Mouse (Mus musculus): ENCODE data around the gene Sorcs2.
A peak's percentile ranks its signal among the peaks of the same experiment; 100 is the strongest.
"Not testable (repeated sequence)": the region's sequence is repeated elsewhere in the genome, so short reads cannot be mapped to it uniquely, and the experiment has no call there.

The Sorcs2 gene

GRCm38 (mm10) chr5:36397837-36398282 is at the start of gene Sorcs2:
Gene Sorcs2 (minus strand): TSS chr5:36398139.
- peak; percentile 88 for DNase-seq

- DNase-seq = no peak
These were observed 48.4 kb upstream of the Sorcs2 start for GRCm38 (mm10) chr5:36446166-36446890.

- no peak for DNase-seq
These were observed 47.1 kb upstream of the Sorcs2 start for GRCm38 (mm10) chr5:36445028-36445427.

GRCm38 (mm10) chr5:36444611-36445010 is 46.7 kb upstream of the Sorcs2 start:
- no peak for DNase-seq

- no peak for DNase-seq
These were observed 42.8 kb upstream of the Sorcs2 start for GRCm38 (mm10) chr5:36440741-36441140.

GRCm38 (mm10) chr5:36436858-36437257 is 38.9 kb upstream of the Sorcs2 start:
- no peak for DNase-seq

GRCm38 (mm10) chr5:36434398-36434967 is 36.5 kb upstream of the Sorcs2 start:
- DNase-seq = no peak

GRCm38 (mm10) chr5:36431711-36432110 is 33.8 kb upstream of the Sorcs2 start:
- DNase-seq = no peak

- no peak for DNase-seq
These were observed 31.6 kb upstream of the Sorcs2 start for GRCm38 (mm10) chr5:36429551-36429950.

- DNase-seq = no peak
These were observed 29.9 kb upstream of the Sorcs2 start for GRCm38 (mm10) chr5:36427831-36428230.

GRCm38 (mm10) chr5:36426404-36426803 is 28.5 kb upstream of the Sorcs2 start:
- peak; percentile 37 for DNase-seq

GRCm38 (mm10) chr5:36424676-36425075 is 26.7 kb upstream of the Sorcs2 start:
- DNase-seq = no peak

GRCm38 (mm10) chr5:36422689-36423088 is 24.8 kb upstream of the Sorcs2 start:
- no peak for DNase-seq

GRCm38 (mm10) chr5:36419861-36420260 is 21.9 kb upstream of the Sorcs2 start:
- no peak for DNase-seq

GRCm38 (mm10) chr5:36414712-36415331 is 16.9 kb upstream of the Sorcs2 start:
- DNase-seq = no peak

GRCm38 (mm10) chr5:36398463-36399364 is 775 bp upstream of the Sorcs2 start:
- DNase-seq = no peak

- no peak for DNase-seq
These were observed 567 bp downstream of the Sorcs2 start for GRCm38 (mm10) chr5:36397384-36397759.

GRCm38 (mm10) chr5:36396491-36397383 is 1.2 kb downstream of the Sorcs2 start:
- DNase-seq = no peak

GRCm38 (mm10) chr5:36396011-36396410 is 1.9 kb downstream of the Sorcs2 start:
- DNase-seq = peak; percentile 81

- no peak for DNase-seq
These were observed 3.0 kb downstream of the Sorcs2 start for GRCm38 (mm10) chr5:36394840-36395515.

GRCm38 (mm10) chr5:36391751-36392150 is 6.2 kb downstream of the Sorcs2 start:
- DNase-seq = peak; percentile 2

- not testable (repeated sequence) for DNase-seq
These were observed 7.4 kb downstream of the Sorcs2 start for GRCm38 (mm10) chr5:36390591-36390927.

Measured in right cerebral cortex, postnatal 25 days (tissue).